Mouse (Mus musculus): ENCODE measurements around the gene Tmem245. TPM values are rescaled to one million over a fixed set of nuclear protein-coding genes. Genes with fewer than 3 reads are reported as not detected.

Tmem245 gene
- polyA plus RNA-seq, 1 experiment from 2014 or later: 8.7 TPM

- no peak overlapping the region for H3K27ac ChIP-seq (replicated peaks)
- H3K4me1 ChIP-seq: no peaks in the 10 kb centered on the region
- no peak overlapping the region for H3K9ac ChIP-seq
- no peaks in the 10 kb centered on the region for H3K27me3 ChIP-seq
- peaks cover 47% of the 10 kb centered on the region for H3K36me3 ChIP-seq
- H3K4me3 ChIP-seq (replicated peaks): no peak overlapping the region
- H3K9me3 ChIP-seq (replicated peaks): no peaks in the 10 kb centered on the region
- WGBS: 76% methylated on average over 4 of the region's 4 CpGs
- no peak overlapping the region for H3K4me2 ChIP-seq (replicated peaks)
- no peak for ATAC-seq (ENCODE audit: insufficient number of reproducible peaks, low FRiP score, low TSS enrichment, low read depth)
Observed at GRCm38 (mm10) chr4:56926971-56927370, 20.3 kb downstream of the Tmem245 start.

GRCm38 (mm10) chr4:56922229-56922628 is 25.0 kb downstream of the Tmem245 start:
- 95% methylated on average over 11 of the region's 11 CpGs for WGBS
- H3K4me1 ChIP-seq: no peaks in the 10 kb centered on the region
- H3K36me3 ChIP-seq: peaks cover 39% of the 10 kb centered on the region
- H3K4me2 ChIP-seq (replicated peaks): no peak overlapping the region
- no peak overlapping the region for H3K9ac ChIP-seq
- no peaks in the 10 kb centered on the region for H3K9me3 ChIP-seq (replicated peaks)
- no peaks in the 10 kb centered on the region for H3K27me3 ChIP-seq
- no peak overlapping the region for H3K4me3 ChIP-seq (replicated peaks)
- ATAC-seq (ENCODE audit: insufficient number of reproducible peaks, low FRiP score, low TSS enrichment, low read depth): no peak
- no peak overlapping the region for H3K27ac ChIP-seq (replicated peaks)

GRCm38 (mm10) chr4:56915732-56916325 is 31.4 kb downstream of the Tmem245 start:
- WGBS: 92% methylated on average over 15 of the region's 15 CpGs
- H3K27ac ChIP-seq (replicated peaks): no peak overlapping the region
- H3K27me3 ChIP-seq: no peaks in the 10 kb centered on the region
- H3K4me2 ChIP-seq (replicated peaks): no peak overlapping the region
- ATAC-seq (ENCODE audit: insufficient number of reproducible peaks, low FRiP score, low TSS enrichment, low read depth): no peak
- H3K4me3 ChIP-seq (replicated peaks): no peak overlapping the region
- peaks cover 43% of the 10 kb centered on the region for H3K36me3 ChIP-seq
- no peak overlapping the region for H3K9ac ChIP-seq
- H3K4me1 ChIP-seq: 0 out of 2 replicates have a peak, but pooled peaks cover 3% of the 10 kb centered on the region
- H3K9me3 ChIP-seq (replicated peaks): no peaks in the 10 kb centered on the region

- no peaks in the 10 kb centered on the region for H3K9me3 ChIP-seq (replicated peaks)
- no peak overlapping the region for H3K4me3 ChIP-seq (replicated peaks)
- no peaks in the 10 kb centered on the region for H3K27me3 ChIP-seq
- H3K9ac ChIP-seq: no peak overlapping the region
- H3K4me1 ChIP-seq: 0 out of 2 replicates have a peak, but pooled peaks cover 3% of the 10 kb centered on the region
- no peak overlapping the region for H3K27ac ChIP-seq (replicated peaks)
- no peak for ATAC-seq (ENCODE audit: insufficient number of reproducible peaks, low FRiP score, low TSS enrichment, low read depth)
- no peak overlapping the region for H3K4me2 ChIP-seq (replicated peaks)
- H3K36me3 ChIP-seq: peaks cover 54% of the 10 kb centered on the region
- 86% methylated on average over 1 of the region's 1 CpGs for WGBS
Observed at GRCm38 (mm10) chr4:56914761-56915160, 32.5 kb downstream of the Tmem245 start.

GRCm38 (mm10) chr4:56914338-56914737 is 32.9 kb downstream of the Tmem245 start:
- Histone ChIP-seq H3K4me2 (replicated peaks) (no peak overlapping the region), H3K4me3 (replicated peaks) (no peak overlapping the region), H3K9me3 (replicated peaks) (no peaks in the 10 kb centered on the region), H3K27ac (replicated peaks) (peak overlapping the region; percentile 28; the same call in 1 of the 2 replicates), H3K27me3 (no peaks in the 10 kb centered on the region), H3K9ac (no peak overlapping the region), H3K36me3 (peaks cover 58% of the 10 kb centered on the region), H3K4me1 (0 out of 2 replicates have a peak, but pooled peaks cover 3% of the 10 kb centered on the region)
- WGBS: 84% methylated on average over 6 of the region's 6 CpGs
- ATAC-seq (ENCODE audit: insufficient number of reproducible peaks, low FRiP score, low TSS enrichment, low read depth): no peak

- Histone ChIP-seq H3K9ac (no peak overlapping the region), H3K27ac (replicated peaks) (no peak overlapping the region), H3K27me3 (no peaks in the 10 kb centered on the region), H3K4me3 (replicated peaks) (no peak overlapping the region), H3K4me1 (0 out of 2 replicates have a peak, but pooled peaks cover 3% of the 10 kb centered on the region), H3K36me3 (peaks cover 70% of the 10 kb centered on the region), H3K4me2 (replicated peaks) (no peak overlapping the region), H3K9me3 (replicated peaks) (no peaks in the 10 kb centered on the region)
- WGBS: 88% methylated on average over 7 of the region's 7 CpGs
- no peak for ATAC-seq (ENCODE audit: insufficient number of reproducible peaks, low FRiP score, low TSS enrichment, low read depth)
Observed at GRCm38 (mm10) chr4:56912382-56913001, 34.7 kb downstream of the Tmem245 start.

- H3K36me3 ChIP-seq: peaks cover 65% of the 10 kb centered on the region
- H3K4me1 ChIP-seq: 0 out of 2 replicates have a peak, but pooled peaks cover 3% of the 10 kb centered on the region
- WGBS: 58% methylated on average over 3 of the region's 3 CpGs
- no peaks in the 10 kb centered on the region for H3K27me3 ChIP-seq
- H3K9me3 ChIP-seq (replicated peaks): no peaks in the 10 kb centered on the region
- H3K27ac ChIP-seq (replicated peaks): no peak overlapping the region
- no peak for ATAC-seq (ENCODE audit: insufficient number of reproducible peaks, low FRiP score, low TSS enrichment, low read depth)
- no peak overlapping the region for H3K4me3 ChIP-seq (replicated peaks)
- no peak overlapping the region for H3K4me2 ChIP-seq (replicated peaks)
- no peak overlapping the region for H3K9ac ChIP-seq
Observed at GRCm38 (mm10) chr4:56909568-56909967, 37.7 kb downstream of the Tmem245 start.

GRCm38 (mm10) chr4:56907671-56908070 is 39.6 kb downstream of the Tmem245 start:
- no peak overlapping the region for H3K27ac ChIP-seq (replicated peaks)
- no peak for ATAC-seq (ENCODE audit: insufficient number of reproducible peaks, low FRiP score, low TSS enrichment, low read depth)
- H3K27me3 ChIP-seq: no peaks in the 10 kb centered on the region
- 86% methylated on average over 5 of the region's 5 CpGs for WGBS
- no peak overlapping the region for H3K4me3 ChIP-seq (replicated peaks)
- H3K36me3 ChIP-seq: peaks cover 75% of the 10 kb centered on the region
- H3K4me2 ChIP-seq (replicated peaks): no peak overlapping the region
- no peaks in the 10 kb centered on the region for H3K4me1 ChIP-seq
- H3K9ac ChIP-seq: no peak overlapping the region
- H3K9me3 ChIP-seq (replicated peaks): no peaks in the 10 kb centered on the region

- H3K27me3 ChIP-seq: no peaks in the 10 kb centered on the region
- 91% methylated on average over 3 of the region's 3 CpGs for WGBS
- H3K36me3 ChIP-seq: peaks cover 80% of the 10 kb centered on the region
- no peak overlapping the region for H3K9ac ChIP-seq
- no peak overlapping the region for H3K4me2 ChIP-seq (replicated peaks)
- no peak overlapping the region for H3K27ac ChIP-seq (replicated peaks)
- no peak for ATAC-seq (ENCODE audit: insufficient number of reproducible peaks, low FRiP score, low TSS enrichment, low read depth)
- H3K4me3 ChIP-seq (replicated peaks): no peak overlapping the region
- no peaks in the 10 kb centered on the region for H3K9me3 ChIP-seq (replicated peaks)
- no peaks in the 10 kb centered on the region for H3K4me1 ChIP-seq
Observed at GRCm38 (mm10) chr4:56906926-56907325, 40.3 kb downstream of the Tmem245 start.

GRCm38 (mm10) chr4:56905507-56905906 is 41.7 kb downstream of the Tmem245 start:
- 88% methylated on average over 5 of the region's 5 CpGs for WGBS
- H3K9me3 ChIP-seq (replicated peaks): no peaks in the 10 kb centered on the region
- H3K4me1 ChIP-seq: no peaks in the 10 kb centered on the region
- H3K27me3 ChIP-seq: no peaks in the 10 kb centered on the region
- peaks cover 69% of the 10 kb centered on the region for H3K36me3 ChIP-seq
- H3K27ac ChIP-seq (replicated peaks): no peak overlapping the region
- no peak overlapping the region for H3K4me2 ChIP-seq (replicated peaks)
- H3K9ac ChIP-seq: no peak overlapping the region
- ATAC-seq (ENCODE audit: insufficient number of reproducible peaks, low FRiP score, low TSS enrichment, low read depth): no peak
- H3K4me3 ChIP-seq (replicated peaks): no peak overlapping the region

GRCm38 (mm10) chr4:56901671-56902070 is 45.6 kb downstream of the Tmem245 start:
- no peaks in the 10 kb centered on the region for H3K9me3 ChIP-seq (replicated peaks)
- 96% methylated on average over 2 of the region's 2 CpGs for WGBS
- no peak overlapping the region for H3K4me2 ChIP-seq (replicated peaks)
- no peak overlapping the region for H3K9ac ChIP-seq
- no peak overlapping the region for H3K27ac ChIP-seq (replicated peaks)
- ATAC-seq (ENCODE audit: insufficient number of reproducible peaks, low FRiP score, low TSS enrichment, low read depth): no peak
- H3K4me3 ChIP-seq (replicated peaks): no peak overlapping the region
- no peaks in the 10 kb centered on the region for H3K4me1 ChIP-seq
- H3K27me3 ChIP-seq: no peaks in the 10 kb centered on the region
- H3K36me3 ChIP-seq: peaks cover 69% of the 10 kb centered on the region

GRCm38 (mm10) chr4:56899216-56899615 is 48.0 kb downstream of the Tmem245 start:
- peaks cover 60% of the 10 kb centered on the region for H3K36me3 ChIP-seq
- H3K27ac ChIP-seq (replicated peaks): no peak overlapping the region
- H3K4me2 ChIP-seq (replicated peaks): no peak overlapping the region
- H3K9me3 ChIP-seq (replicated peaks): no peaks in the 10 kb centered on the region
- no peak for ATAC-seq (ENCODE audit: insufficient number of reproducible peaks, low FRiP score, low TSS enrichment, low read depth)
- no peaks in the 10 kb centered on the region for H3K4me1 ChIP-seq
- 88% methylated on average over 8 of the region's 8 CpGs for WGBS
- no peak overlapping the region for H3K9ac ChIP-seq
- no peak overlapping the region for H3K4me3 ChIP-seq (replicated peaks)
- no peaks in the 10 kb centered on the region for H3K27me3 ChIP-seq

All from embryonic facial prominence, embryonic 15.5 days (tissue).